Mouse (Mus musculus) embryonic facial prominence, embryonic 15.5 days (tissue): ENCODE results near the gene Pmch. TPM values are rescaled to one million over a fixed set of nuclear protein-coding genes. Genes with fewer than 3 reads are reported as not detected.

Source experiments
- ATAC-seq: fragments of 200-750 bp; cut with Nextera tagmentation; 2 replicates; pipeline ENCODE4 v1.8.0; 2017; ENCODE audit warnings: low read depth, moderate TSS enrichment; ENCODE audit not compliant: insufficient number of reproducible peaks, low FRiP score, low TSS enrichment
- H3K27ac ChIP-seq: fragments of 300-500 bp; sonication (generic); replicated peaks from 2 replicates; pipeline ENCODE4 v1.5.1; 2015; ENCODE audit warnings: mild to moderate bottlenecking, inconsistent platforms
- H3K27me3 ChIP-seq: fragments of 300-500 bp; sonication (generic); 2 replicates; pipeline ENCODE4 v1.6.1; 2015; ENCODE audit warnings: inconsistent platforms
- H3K36me3 ChIP-seq: fragments of 300-500 bp; sonication (generic); 2 replicates; pipeline ENCODE4 v1.6.1; 2015; ENCODE audit warnings: mild to moderate bottlenecking, inconsistent platforms
- H3K4me1 ChIP-seq: fragments of 300-500 bp; sonication (generic); 2 replicates; pipeline ENCODE4 v1.6.1; 2015; ENCODE audit warnings: inconsistent platforms
- H3K4me2 ChIP-seq: fragments of 300-500 bp; sonication (generic); replicated peaks from 2 replicates; pipeline ENCODE4 v1.6.1; 2015; ENCODE audit warnings: mild to moderate bottlenecking, inconsistent platforms
- H3K4me3 ChIP-seq: fragments of 300-500 bp; sonication (generic); replicated peaks from 2 replicates; pipeline ENCODE4 v1.5.1; 2015; ENCODE audit warnings: mild to moderate bottlenecking, inconsistent platforms
- H3K9ac ChIP-seq: fragments of 300-500 bp; sonication (generic); 2 replicates; pipeline ENCODE4 v1.6.1; 2015; ENCODE audit warnings: inconsistent platforms
- H3K9me3 ChIP-seq: fragments of 300-500 bp; sonication (generic); replicated peaks from 2 replicates; pipeline ENCODE4 v1.6.1; 2016; ENCODE audit warnings: inconsistent platforms
- WGBS: fragments of 180-500 bp; shearing (Covaris S2); methylation state at CpG from one replicate; pipeline ENCODE4 v1.1.7; 2015; 5-methylcytosine and 5-hydroxymethylcytosine counted together
- polyA plus RNA-seq: library from polyadenylated mRNA; unstranded; fragments of >200 nt; fragmentation: Nextera tagmentation; extraction: Ambion mirVana; gene quantifications from 2 replicates; pipeline ENCODE4 v1.2.1, GENCODE M21; 2015

The Pmch gene
- 0.27 and 0.41 TPM in 2 replicates for polyA plus RNA-seq

- Histone ChIP-seq H3K27me3 (no peaks in the 10 kb centered on the region), H3K4me1 (no peaks in the 10 kb centered on the region), H3K27ac (no peak within 1 kb of the TSS), H3K36me3 (0 out of 2 replicates have a peak, but pooled peaks cover 3% of the 10 kb centered on the region), H3K9me3 (no peaks in the 10 kb centered on the region), H3K4me3 (no peak within 1 kb of the TSS), H3K9ac (no peak within 1 kb of the TSS), H3K4me2 (no peak within 1 kb of the TSS)
- 76% methylated on average over 5 of the region's 5 CpGs for WGBS
- ATAC-seq, result no peak
Observed at GRCm38 (mm10) chr10:88090772-88091171, at the start of gene Pmch. Gene Pmch, plus strand, starts transcription at chr10:88091072.

DNA sequence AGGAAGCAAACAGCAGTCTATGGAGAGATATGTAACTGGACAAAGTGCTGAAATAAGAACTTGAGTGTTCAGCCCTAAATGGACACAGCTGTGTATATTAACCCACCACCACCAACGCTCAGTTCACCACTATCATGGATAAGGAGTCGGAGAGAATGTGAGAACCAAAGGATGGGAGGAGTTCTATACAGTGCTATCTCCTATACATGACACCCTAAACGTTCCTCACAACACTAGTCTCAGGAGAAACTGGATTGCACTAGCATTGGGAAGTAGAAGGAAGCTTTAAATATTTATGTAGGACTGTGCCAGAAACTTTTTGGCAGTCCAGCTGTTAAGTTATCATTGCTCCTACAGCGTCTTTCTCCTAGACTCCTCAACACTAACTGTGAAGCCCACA, 46.6 kb upstream of the Pmch start:
- H3K4me3 ChIP-seq, result no peak overlapping the region
- H3K9me3 ChIP-seq, result no peaks in the 10 kb centered on the region
- H3K4me2 ChIP-seq, result no peak overlapping the region
- no peak for ATAC-seq
- no peaks in the 10 kb centered on the region for H3K36me3 ChIP-seq
- H3K9ac ChIP-seq, result no peak overlapping the region
- peaks cover 6% of the 10 kb centered on the region for H3K4me1 ChIP-seq
- no peak overlapping the region for H3K27ac ChIP-seq
- 60% methylated on average over 4 of the region's 4 CpGs for WGBS
- H3K27me3 ChIP-seq, result no peaks in the 10 kb centered on the region

GRCm38 (mm10) chr10:88046098-88046771, 44.6 kb upstream of the Pmch start:
- WGBS, result 35% methylated on average over 11 of the region's 11 CpGs
- ATAC-seq, result peak; percentile 73
- H3K27ac ChIP-seq, result peak overlapping the region; percentile 58
- H3K4me1 ChIP-seq, result peaks cover 6% of the 10 kb centered on the region
- H3K27me3 ChIP-seq, result no peaks in the 10 kb centered on the region
- no peak overlapping the region for H3K9ac ChIP-seq
- no peak overlapping the region for H3K4me3 ChIP-seq
- H3K36me3 ChIP-seq, result no peaks in the 10 kb centered on the region
- H3K4me2 ChIP-seq, result no peak overlapping the region
- no peaks in the 10 kb centered on the region for H3K9me3 ChIP-seq

- no peaks in the 10 kb centered on the region for H3K27me3 ChIP-seq
- H3K36me3 ChIP-seq, result no peaks in the 10 kb centered on the region
- no peak overlapping the region for H3K9ac ChIP-seq
- H3K27ac ChIP-seq, result no peak overlapping the region
- H3K4me1 ChIP-seq, result no peaks in the 10 kb centered on the region
- H3K4me2 ChIP-seq, result no peak overlapping the region
- WGBS, result 68% methylated on average over 14 of the region's 14 CpGs
- no peak for ATAC-seq
- no peak overlapping the region for H3K4me3 ChIP-seq
- H3K9me3 ChIP-seq, result no peaks in the 10 kb centered on the region
Observed at GRCm38 (mm10) chr10:88054233-88054985, 36.5 kb upstream of the Pmch start.

DNA sequence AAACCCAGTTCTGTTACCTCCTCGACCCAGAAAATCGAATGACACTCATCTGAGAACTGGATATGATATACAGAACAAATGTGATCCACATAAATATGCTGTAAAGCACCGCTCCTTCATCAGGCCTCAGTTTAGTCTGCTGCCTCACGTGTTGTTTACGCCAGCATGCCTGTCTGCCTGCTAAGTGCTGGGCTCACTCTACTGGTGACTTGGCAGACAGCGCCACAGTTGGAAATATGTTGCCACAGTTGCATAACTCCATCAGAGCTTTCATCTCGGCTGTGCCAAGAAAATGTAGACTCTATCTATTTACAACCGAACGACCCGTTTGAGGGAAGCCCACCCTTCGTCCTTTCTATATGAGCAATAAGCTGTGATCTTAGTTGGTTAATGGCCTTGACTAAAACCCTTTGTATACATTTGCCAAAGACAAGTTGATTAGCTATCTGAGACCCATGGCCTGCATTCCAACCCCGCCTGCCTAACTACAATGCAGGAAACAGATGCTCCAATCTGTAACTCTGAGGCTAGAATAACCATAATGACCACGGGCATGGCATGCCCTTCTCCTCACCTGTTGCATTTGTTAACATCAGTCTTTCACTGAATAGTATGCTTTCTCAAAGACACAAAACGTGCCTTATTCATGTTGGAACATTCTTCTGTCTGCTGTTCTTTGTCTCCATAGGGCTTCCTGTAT, 33.8 kb upstream of the Pmch start:
- Histone ChIP-seq H3K4me2 (no peak overlapping the region), H3K4me1 (no peaks in the 10 kb centered on the region), H3K27ac (no peak overlapping the region), H3K9ac (no peak overlapping the region), H3K27me3 (no peaks in the 10 kb centered on the region), H3K9me3 (no peaks in the 10 kb centered on the region), H3K36me3 (no peaks in the 10 kb centered on the region), H3K4me3 (no peak overlapping the region)
- 67% methylated on average over 14 of the region's 14 CpGs for WGBS
- no peak; the same call in 1 of the 2 replicates for ATAC-seq

DNA sequence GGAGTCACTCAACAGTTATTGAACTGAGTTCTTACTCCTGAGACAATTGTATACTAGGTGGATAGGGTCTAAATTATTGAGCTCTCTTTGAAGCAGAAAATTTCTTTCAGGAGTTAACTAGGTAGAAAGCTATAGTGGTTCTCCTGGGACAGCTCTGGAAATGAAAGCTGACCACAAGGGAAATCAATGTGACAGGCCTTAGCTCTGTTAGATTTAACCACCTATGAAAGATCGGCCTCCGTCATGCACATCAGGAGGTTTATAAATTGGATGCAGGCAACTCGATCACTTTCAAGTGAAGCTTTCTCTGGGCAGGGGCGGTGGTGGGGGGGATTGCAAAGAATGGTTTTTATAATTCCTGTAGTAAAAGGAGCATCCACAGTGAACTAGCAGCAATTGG, 27.4 kb upstream of the Pmch start:
- Histone ChIP-seq H3K27ac (no peak overlapping the region), H3K36me3 (no peaks in the 10 kb centered on the region), H3K9me3 (no peaks in the 10 kb centered on the region), H3K4me1 (no peaks in the 10 kb centered on the region), H3K27me3 (no peaks in the 10 kb centered on the region), H3K4me3 (no peak overlapping the region), H3K4me2 (no peak overlapping the region), H3K9ac (no peak overlapping the region)
- no peak for ATAC-seq
- 33% methylated on average over 4 of the region's 4 CpGs for WGBS

- no peak overlapping the region for H3K4me3 ChIP-seq
- no peak overlapping the region for H3K27ac ChIP-seq
- H3K4me2 ChIP-seq, result no peak overlapping the region
- no peak overlapping the region for H3K9ac ChIP-seq
- no peaks in the 10 kb centered on the region for H3K4me1 ChIP-seq
- ATAC-seq, result no peak
- H3K36me3 ChIP-seq, result no peaks in the 10 kb centered on the region
- WGBS, result 51% methylated on average over 2 of the region's 2 CpGs
- no peaks in the 10 kb centered on the region for H3K9me3 ChIP-seq
- no peaks in the 10 kb centered on the region for H3K27me3 ChIP-seq
Observed at GRCm38 (mm10) chr10:88064872-88065271, 26.0 kb upstream of the Pmch start.

- Histone ChIP-seq H3K27me3 (no peaks in the 10 kb centered on the region), H3K9ac (no peak overlapping the region), H3K4me2 (no peak overlapping the region), H3K4me3 (no peak overlapping the region), H3K4me1 (no peaks in the 10 kb centered on the region), H3K27ac (no peak overlapping the region), H3K36me3 (no peaks in the 10 kb centered on the region), H3K9me3 (no peaks in the 10 kb centered on the region)
- 83% methylated on average over 3 of the region's 3 CpGs for WGBS
- no peak for ATAC-seq
Observed at GRCm38 (mm10) chr10:88067377-88067776, 23.5 kb upstream of the Pmch start.

- Histone ChIP-seq H3K4me3 (no peak overlapping the region), H3K36me3 (no peaks in the 10 kb centered on the region), H3K27ac (no peak overlapping the region), H3K27me3 (no peaks in the 10 kb centered on the region), H3K9ac (no peak overlapping the region), H3K9me3 (no peaks in the 10 kb centered on the region), H3K4me2 (no peak overlapping the region), H3K4me1 (no peaks in the 10 kb centered on the region)
- no peak for ATAC-seq
- WGBS, result 94% methylated on average over 2 of the region's 2 CpGs
Observed at GRCm38 (mm10) chr10:88106169-88106568, 15.3 kb downstream of the Pmch start.

DNA sequence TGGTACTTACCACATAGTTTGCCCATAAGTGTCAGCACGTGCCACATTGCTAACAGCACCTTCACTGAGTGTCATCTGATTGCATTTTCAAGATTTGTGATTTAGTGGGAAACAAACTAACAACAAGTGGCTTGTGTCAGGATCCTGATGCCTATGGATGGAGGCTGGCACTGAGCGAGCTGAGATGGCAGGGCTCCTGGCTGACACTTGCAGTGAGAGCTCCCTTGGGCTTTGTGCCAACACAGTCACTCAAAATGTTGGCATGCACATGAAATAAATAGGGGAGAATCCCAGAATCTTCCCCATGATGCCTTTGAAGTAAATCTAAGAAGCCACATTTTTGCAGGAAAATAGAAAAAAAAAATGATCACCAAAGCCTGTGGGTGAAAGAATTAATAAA, 22.4 kb downstream of the Pmch start:
- Histone ChIP-seq H3K27me3 (no peaks in the 10 kb centered on the region), H3K9me3 (no peaks in the 10 kb centered on the region), H3K36me3 (no peaks in the 10 kb centered on the region), H3K27ac (no peak overlapping the region), H3K4me3 (no peak overlapping the region), H3K4me2 (no peak overlapping the region), H3K9ac (no peak overlapping the region), H3K4me1 (no peaks in the 10 kb centered on the region)
- WGBS, result 86% methylated on average over 2 of the region's 2 CpGs
- ATAC-seq, result no peak

- Histone ChIP-seq H3K4me1 (no peaks in the 10 kb centered on the region), H3K27ac (no peak overlapping the region), H3K36me3 (no peaks in the 10 kb centered on the region), H3K4me2 (no peak overlapping the region), H3K4me3 (no peak overlapping the region), H3K27me3 (no peaks in the 10 kb centered on the region), H3K9ac (no peak overlapping the region), H3K9me3 (no peaks in the 10 kb centered on the region)
- ATAC-seq, result no peak
Observed at GRCm38 (mm10) chr10:88119721-88120120, 28.8 kb downstream of the Pmch start.
